19 mouse cellular contexts compared by ENCODE assay signal in genomic region chr7:27535386-27535785, GRCm38 (mm10). TPM values are rescaled to one million over a fixed set of nuclear protein-coding genes. Genes with fewer than 3 reads are reported as not detected.
DNase-seq lines count a peak whose midpoint lies in the region; ATAC-seq lines count a peak whose summit lies in the region.
"Had no signal": no experiment of that assay in that cellular context is flagged by ENCODE, and none has a peak within 500 bp of the region (broad histone marks: within the 10 kb centered on the region; RNA-seq: fewer than 3 reads in every experiment).

No protein-coding gene starts in this region.

- 57% methylated on average over 2 of the region's 2 CpGs for WGBS in heart, embryonic 11.5 days (ENCODE audit: insufficient replicate concordance)
- 16% methylated on average over 2 of the region's 2 CpGs for WGBS in liver, embryonic 12.5 days (ENCODE audit: insufficient replicate concordance)

- peak overlapping the region; percentile 64; the same call in 1 of the 2 replicates for H3K27ac ChIP-seq in heart, embryonic 11.5 days (ENCODE audit: low read depth, low read length)
- H3K27ac ChIP-seq in liver, embryonic 12.5 days, result peak overlapping the region; percentile 91
- H3K27ac ChIP-seq: limb, embryonic 12.5 days; lung, embryonic 15.5 days; midbrain, embryonic 15.5 days had no signal

- H3K4me1 ChIP-seq in heart, embryonic 11.5 days (ENCODE audit: control insufficient read depth, insufficient read depth, low read length), result peaks cover 4% of the 10 kb centered on the region
- H3K4me1 ChIP-seq in liver, embryonic 12.5 days, result peaks cover 80% of the 10 kb centered on the region
- H3K4me1 ChIP-seq: limb, embryonic 12.5 days; lung, embryonic 15.5 days; midbrain, embryonic 15.5 days had no signal

- peaks cover 8% of the 10 kb centered on the region for H3K36me3 ChIP-seq in heart, embryonic 11.5 days (ENCODE audit: control insufficient read depth, insufficient read depth, low read length)
- H3K36me3 ChIP-seq in liver, embryonic 12.5 days, result peaks cover 78% of the 10 kb centered on the region

- DNase-seq in heart, postnatal 25 days (ENCODE audit: low spot score), result no peak
- peak; percentile 79 for DNase-seq in c-Kit-positive CD71-positive TER-119-negative erythroid progenitor cells, embryonic 14.5 days (ENCODE audit: low read depth)
- DNase-seq in spleen, postnatal 36 days (ENCODE audit: low spot score in 2 of 2), result peak; percentile 30 to 66
- no peak for DNase-seq in thymus, postnatal 4 days
- DNase-seq in cerebellum, postnatal 36 days, result no peak
- DNase-seq: adrenal gland, postnatal 25 days; cerebellum, adult 9-11 months; gastrocnemius, postnatal 25 days; heart, postnatal 36 days; kidney, adult 18-20 months; kidney, postnatal 36 days; layer of hippocampus, adult 9-11 months had no signal

- H3K27me3 ChIP-seq in heart, embryonic 11.5 days (ENCODE audit: control insufficient read depth, insufficient read depth, low read length), result no peaks in the 10 kb centered on the region
- H3K27me3 ChIP-seq in liver, embryonic 12.5 days (replicated peaks), result no peaks in the 10 kb centered on the region
- H3K27me3 ChIP-seq: CH12.LX; limb, embryonic 12.5 days; lung, embryonic 15.5 days; midbrain, embryonic 15.5 days had no signal

- H3K9me3 ChIP-seq in heart, embryonic 11.5 days (replicated peaks; ENCODE audit: control insufficient read depth, low read length), result no peaks in the 10 kb centered on the region
- no peaks in the 10 kb centered on the region for H3K9me3 ChIP-seq in liver, embryonic 12.5 days (replicated peaks)
- H3K9me3 ChIP-seq: limb, embryonic 12.5 days; lung, embryonic 15.5 days; midbrain, embryonic 15.5 days had no signal

- ATAC-seq in heart, embryonic 11.5 days (replicated peaks; ENCODE audit: insufficient number of reproducible peaks, low FRiP score, low TSS enrichment), result peak; percentile 55; the same call in 1 of the 2 replicates
- peak; percentile 84 for ATAC-seq in liver, embryonic 12.5 days
- ATAC-seq: hindbrain, embryonic 16.5 days; midbrain, embryonic 15.5 days had no signal

- no peak overlapping the region for H3K9ac ChIP-seq in heart, embryonic 11.5 days (ENCODE audit: low read depth, low read length)
- H3K9ac ChIP-seq in liver, embryonic 12.5 days, result peak overlapping the region; percentile 63
- H3K9ac ChIP-seq: limb, embryonic 12.5 days; lung, embryonic 15.5 days; midbrain, embryonic 15.5 days had no signal

- no peak overlapping the region for H3K4me3 ChIP-seq in heart, embryonic 11.5 days (ENCODE audit: low read depth, low read length)
- peak overlapping the region; percentile 42 for H3K4me3 ChIP-seq in liver, embryonic 12.5 days
- H3K4me3 ChIP-seq: limb, embryonic 12.5 days; lung, embryonic 15.5 days; midbrain, embryonic 15.5 days had no signal

- peak overlapping the region; percentile 31; the same call in 1 of the 2 replicates for H3K4me2 ChIP-seq in heart, embryonic 11.5 days
- peak overlapping the region; percentile 71 for H3K4me2 ChIP-seq in liver, embryonic 12.5 days
- H3K4me2 ChIP-seq: limb, embryonic 12.5 days; lung, embryonic 15.5 days; midbrain, embryonic 15.5 days had no signal

- intact Hi-C loops in heart, postnatal 25 days (cut with DNase I), result no loop called here

RNA-seq across cellular contexts. Expression of gene Hipk4, which starts 12.3 kb away (rescaled TPM):
- 0.44 and 0.57 TPM in 2 replicates for polyA plus RNA-seq in heart, embryonic 11.5 days (2014; fragmentation: Nextera tagmentation; extraction: Ambion mirVana)
- total RNA-seq in heart, postnatal 25 days (2021), result under 1 TPM; 0.13 to 0.17 TPM
- 0.17 and 0.23 TPM in 2 replicates for polyA plus RNA-seq in liver, embryonic 12.5 days (2016; fragmentation: Nextera tagmentation; extraction: Ambion mirVana)

RNA-seq across cellular contexts. Expression of gene Pld3, which starts 17.6 kb away (rescaled TPM):
- polyA plus RNA-seq in heart, embryonic 11.5 days (2014; fragmentation: Nextera tagmentation; extraction: Ambion mirVana), result 59.5 and 64.2 TPM in 2 replicates
- 10 to 100 TPM; 23.3 to 27.1 TPM for total RNA-seq in heart, postnatal 25 days (2021)
- polyA plus RNA-seq in liver, embryonic 12.5 days (2016; fragmentation: Nextera tagmentation; extraction: Ambion mirVana), result 46.6 and 49.1 TPM in 2 replicates

RNA-seq across cellular contexts. Expression of gene 2310022A10Rik, which starts 17.6 kb away (rescaled TPM):
- 22.5 and 29.3 TPM in 2 replicates for polyA plus RNA-seq in heart, embryonic 11.5 days (2014; fragmentation: Nextera tagmentation; extraction: Ambion mirVana)
- 10 to 100 TPM; 64.6 to 71.9 TPM for total RNA-seq in heart, postnatal 25 days (2021)
- 26.3 and 27.5 TPM in 2 replicates for polyA plus RNA-seq in liver, embryonic 12.5 days (2016; fragmentation: Nextera tagmentation; extraction: Ambion mirVana)

RNA-seq across cellular contexts. Expression of gene Prx, which starts 36.3 kb away (rescaled TPM):
- 0.76 and 0.96 TPM in 2 replicates for polyA plus RNA-seq in heart, embryonic 11.5 days (2014; fragmentation: Nextera tagmentation; extraction: Ambion mirVana)
- total RNA-seq in heart, postnatal 25 days (2021), result 1 to 10 TPM; 1.2 to 1.6 TPM
- polyA plus RNA-seq in liver, embryonic 12.5 days (2016; fragmentation: Nextera tagmentation; extraction: Ambion mirVana), result 0.91 and 1.2 TPM in 2 replicates

RNA-seq across cellular contexts. Expression of gene Sertad1, which starts 48.7 kb away (rescaled TPM):
- polyA plus RNA-seq in heart, embryonic 11.5 days (2014; fragmentation: Nextera tagmentation; extraction: Ambion mirVana), result 37.5 and 38.8 TPM in 2 replicates
- 10 to 100 TPM in 1 of 2 experiments, 1 to 10 TPM in 1; 7.9 to 13.0 TPM for total RNA-seq in heart, postnatal 25 days (2021)
- 19.5 and 20.9 TPM in 2 replicates for polyA plus RNA-seq in liver, embryonic 12.5 days (2016; fragmentation: Nextera tagmentation; extraction: Ambion mirVana)

Comparison
In these comparisons a context has a peak if more than half of its experiments do, and no peak if none do; other contexts are left out.
1. DNase-seq: peak in c-Kit-positive CD71-positive TER-119-negative erythroid progenitor cells, embryonic 14.5 days (single experiment) and spleen, postnatal 36 days (2 of 2); none in heart, postnatal 25 days (single experiment), thymus, postnatal 4 days (single experiment) and cerebellum, postnatal 36 days (0 of 2).